Mouse (Mus musculus) testis, adult 2 months (tissue): Measurements from ENCODE around the gene Gna13. TPM values are rescaled to one million over a fixed set of nuclear protein-coding genes. Genes with fewer than 3 reads are reported as not detected.
"Not testable (repeated sequence)": the region's sequence is repeated elsewhere in the genome, so short reads cannot be mapped to it uniquely, and the experiment has no call there.

Source experiments
- H3K27ac ChIP-seq: fragments of 200-500 bp; 2 replicates; pipeline ENCODE4 v1.5.1; 2012; ENCODE audit warnings: low read depth, low read length; ENCODE audit not compliant: control insufficient read depth, insufficient read depth
- H3K27me3 ChIP-seq: fragments of 200-500 bp; 2 replicates; pipeline ENCODE4 v1.6.1; 2012; ENCODE audit warnings: mild to moderate bottlenecking, low read length, moderate library complexity; ENCODE audit not compliant: control insufficient read depth, insufficient read depth
- H3K36me3 ChIP-seq: fragments of 200-500 bp; 2 replicates; pipeline ENCODE4 v1.6.1; 2012; ENCODE audit warnings: mild to moderate bottlenecking, low read length; ENCODE audit not compliant: control insufficient read depth, insufficient read depth
- H3K4me1 ChIP-seq: fragments of 200-500 bp; 2 replicates; pipeline ENCODE4 v1.6.1; 2012; ENCODE audit warnings: low read length; ENCODE audit not compliant: control insufficient read depth, insufficient read depth
- H3K4me3 ChIP-seq: fragments of 200-500 bp; 2 replicates; pipeline ENCODE4 v1.5.1; 2012; ENCODE audit warnings: low read depth, mild to moderate bottlenecking, low read length, moderate library complexity, mixed read lengths; ENCODE audit not compliant: control insufficient read depth
- CTCF ChIP-seq: fragments of 200-500 bp; IDR thresholded peaks from 2 replicates; pipeline ENCODE4 v1.5.1; 2012; ENCODE audit warnings: low read depth, mild to moderate bottlenecking, inconsistent platforms, low read length, moderate library complexity; ENCODE audit not compliant: control insufficient read depth, insufficient read depth, insufficient replicate concordance
- POLR2A ChIP-seq: fragments of 200-500 bp; IDR thresholded peaks from 2 replicates; pipeline ENCODE4 v1.6.1; 2012; ENCODE audit warnings: low read depth, mild to moderate bottlenecking, inconsistent platforms, low read length, moderate library complexity; ENCODE audit not compliant: control insufficient read depth
- polyA plus RNA-seq: library from polyadenylated mRNA; depleted of rRNA; stranded (reverse); fragments of >200 nt; gene quantifications from 2 replicates; pipeline ENCODE4 v1.2.3, GENCODE M21; 2012

Gene Gna13
- polyA plus RNA-seq, 1 experiment, result 30.3 TPM

DNA sequence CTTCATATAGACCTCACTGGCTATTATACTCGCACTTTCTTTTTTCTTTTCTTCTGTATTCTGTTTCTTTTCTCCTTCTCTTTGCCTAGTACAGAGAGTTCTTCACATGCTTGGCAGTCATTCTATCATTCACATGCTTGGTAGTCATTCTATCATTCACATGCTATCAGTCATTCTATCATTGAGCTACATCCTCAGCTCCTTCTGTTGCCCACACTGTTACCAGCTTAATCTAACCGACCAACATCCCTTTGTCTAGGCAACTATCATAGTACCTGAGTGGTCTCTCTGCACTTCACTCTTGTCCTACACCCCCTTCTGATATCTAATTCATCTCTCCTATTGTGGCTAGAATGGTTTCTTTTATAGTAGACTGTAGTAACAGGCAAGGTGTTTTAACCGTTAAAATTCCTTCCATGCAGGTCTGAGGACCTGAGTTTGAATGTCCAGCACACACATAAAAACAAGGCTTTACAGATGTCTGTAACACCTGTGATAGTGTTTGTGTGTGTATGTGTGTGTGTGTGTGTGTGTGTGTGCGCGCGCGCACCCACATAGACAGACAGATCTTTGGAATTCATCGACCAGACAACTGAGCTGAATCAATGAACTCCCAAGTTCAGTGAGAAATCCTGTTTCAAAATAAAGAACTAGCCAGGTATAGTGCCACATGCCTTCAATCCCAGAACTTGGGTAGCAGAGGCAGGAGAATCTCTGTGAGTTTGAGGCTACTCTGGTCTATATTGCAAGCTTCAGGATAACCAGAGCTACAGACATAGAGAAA, 23.3 kb upstream of the Gna13 start:
- no peak for TF ChIP-seq CTCF
- no peak for TF ChIP-seq POLR2A
- no peak overlapping the region for H3K27ac ChIP-seq
- 0 out of 2 replicates have a peak, but pooled peaks cover 5% of the 10 kb centered on the region for H3K4me1 ChIP-seq
- no peak overlapping the region for H3K4me3 ChIP-seq
- no peaks in the 10 kb centered on the region for H3K27me3 ChIP-seq
- no peaks in the 10 kb centered on the region for H3K36me3 ChIP-seq

DNA sequence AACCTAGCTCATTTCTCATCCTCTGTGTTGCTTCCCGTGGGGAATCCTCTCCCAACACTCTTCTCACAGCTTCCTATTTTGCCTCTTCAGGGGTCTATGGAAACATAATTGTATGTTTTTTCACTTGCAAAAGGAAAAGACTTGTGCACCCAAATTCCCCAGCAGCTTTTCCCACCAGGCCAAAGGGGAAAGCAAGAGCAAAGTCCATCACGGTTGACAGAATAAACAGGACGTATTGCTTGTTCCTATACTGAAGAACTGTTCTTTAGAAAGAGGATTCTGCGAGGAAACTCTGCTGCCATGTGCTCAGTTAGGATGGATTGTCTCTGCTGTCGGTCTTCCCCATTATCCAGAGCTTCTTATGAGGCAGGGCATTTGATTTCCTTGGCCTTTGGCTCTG, 22.1 kb upstream of the Gna13 start:
- Histone ChIP-seq H3K27ac (no peak overlapping the region), H3K27me3 (no peaks in the 10 kb centered on the region), H3K4me1 (0 out of 2 replicates have a peak, but pooled peaks cover 5% of the 10 kb centered on the region), H3K4me3 (no peak overlapping the region), H3K36me3 (no peaks in the 10 kb centered on the region)
- no peak for TF ChIP-seq POLR2A
- TF ChIP-seq CTCF, result no peak

DNA sequence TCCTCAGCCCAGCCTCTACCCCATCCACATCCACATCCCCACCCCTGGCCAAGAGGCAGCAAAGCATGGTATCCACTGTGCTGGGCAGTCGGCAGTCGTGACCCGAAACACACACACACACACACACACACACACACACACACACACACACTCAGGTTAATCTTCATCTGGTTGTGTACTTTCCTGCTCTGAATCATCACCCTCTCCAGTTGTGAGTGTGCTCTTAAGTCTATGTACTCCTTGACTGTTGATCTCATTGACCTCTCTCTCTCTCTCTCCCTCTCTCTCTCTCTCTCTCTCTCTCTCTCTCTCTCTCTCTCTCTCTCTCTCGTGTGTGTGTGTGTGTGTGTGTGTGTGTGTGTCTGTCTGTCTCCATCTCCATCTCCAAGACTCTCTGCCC, 20.0 kb upstream of the Gna13 start:
- not testable (repeated sequence) for H3K4me1 ChIP-seq, H3K27me3 ChIP-seq, H3K27ac ChIP-seq, H3K36me3 ChIP-seq
- peak overlapping the region; percentile 88 for H3K4me3 ChIP-seq

DNA sequence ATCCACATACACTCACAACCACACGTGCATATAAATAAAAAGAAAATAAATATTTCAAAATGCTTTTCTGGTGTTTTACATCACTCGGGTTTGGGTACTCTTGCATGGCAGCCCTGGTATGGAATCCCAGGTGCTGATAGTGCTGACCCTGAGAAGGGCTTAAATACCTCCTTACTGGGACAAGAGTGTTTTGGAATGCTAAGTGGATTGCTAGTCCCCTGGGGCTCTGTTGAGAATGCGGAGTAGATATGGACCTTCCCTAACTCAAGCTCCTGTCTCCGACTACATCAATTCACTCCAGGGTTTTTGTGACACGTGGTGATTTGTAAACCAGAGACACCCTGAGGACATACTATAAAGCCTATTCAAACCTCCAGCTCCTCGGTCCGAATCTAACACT, 19.1 kb upstream of the Gna13 start:
- peaks cover 10% of the 10 kb centered on the region for H3K4me1 ChIP-seq
- TF ChIP-seq CTCF, result no peak
- no peak for TF ChIP-seq POLR2A
- peak overlapping the region; percentile 45 for H3K27ac ChIP-seq
- peak overlapping the region; percentile 88 for H3K4me3 ChIP-seq
- H3K27me3 ChIP-seq, result no peaks in the 10 kb centered on the region
- H3K36me3 ChIP-seq, result no peaks in the 10 kb centered on the region

DNA sequence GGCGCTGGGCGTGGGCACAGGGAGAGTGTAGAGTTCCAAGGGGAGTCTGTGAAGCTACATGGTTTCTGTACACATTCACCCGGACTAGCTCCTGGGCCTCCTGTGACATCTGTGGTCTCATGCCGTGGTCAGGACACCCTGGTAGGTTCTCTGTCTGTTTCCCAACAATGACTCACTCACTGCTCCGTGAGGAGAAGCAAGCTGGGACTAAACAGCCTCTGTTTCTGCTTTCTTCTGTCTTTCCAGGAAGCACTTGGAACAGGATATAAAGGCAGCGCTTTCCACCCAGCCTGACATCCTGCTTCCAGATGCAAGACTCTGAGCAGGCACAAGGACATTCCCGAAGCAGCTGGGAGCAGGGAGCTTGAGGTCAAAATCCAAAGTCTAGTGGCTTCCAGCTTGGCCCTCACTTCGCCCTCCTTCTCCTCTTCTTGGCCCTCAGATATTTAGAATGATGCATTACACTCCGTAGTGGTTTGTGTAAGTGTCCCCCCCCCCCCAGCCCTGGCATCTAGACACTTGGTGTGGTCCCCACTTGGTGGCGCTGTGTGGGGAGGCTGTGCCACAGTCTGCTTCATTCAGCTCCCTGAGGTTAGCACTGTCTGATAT, 18.5 kb upstream of the Gna13 start:
- Histone ChIP-seq H3K27me3 (no peaks in the 10 kb centered on the region), H3K36me3 (no peaks in the 10 kb centered on the region), H3K4me1 (peaks cover 11% of the 10 kb centered on the region), H3K4me3 (peak overlapping the region; percentile 88), H3K27ac (peak overlapping the region; percentile 45)
- no peak for TF ChIP-seq POLR2A
- no peak for TF ChIP-seq CTCF

DNA sequence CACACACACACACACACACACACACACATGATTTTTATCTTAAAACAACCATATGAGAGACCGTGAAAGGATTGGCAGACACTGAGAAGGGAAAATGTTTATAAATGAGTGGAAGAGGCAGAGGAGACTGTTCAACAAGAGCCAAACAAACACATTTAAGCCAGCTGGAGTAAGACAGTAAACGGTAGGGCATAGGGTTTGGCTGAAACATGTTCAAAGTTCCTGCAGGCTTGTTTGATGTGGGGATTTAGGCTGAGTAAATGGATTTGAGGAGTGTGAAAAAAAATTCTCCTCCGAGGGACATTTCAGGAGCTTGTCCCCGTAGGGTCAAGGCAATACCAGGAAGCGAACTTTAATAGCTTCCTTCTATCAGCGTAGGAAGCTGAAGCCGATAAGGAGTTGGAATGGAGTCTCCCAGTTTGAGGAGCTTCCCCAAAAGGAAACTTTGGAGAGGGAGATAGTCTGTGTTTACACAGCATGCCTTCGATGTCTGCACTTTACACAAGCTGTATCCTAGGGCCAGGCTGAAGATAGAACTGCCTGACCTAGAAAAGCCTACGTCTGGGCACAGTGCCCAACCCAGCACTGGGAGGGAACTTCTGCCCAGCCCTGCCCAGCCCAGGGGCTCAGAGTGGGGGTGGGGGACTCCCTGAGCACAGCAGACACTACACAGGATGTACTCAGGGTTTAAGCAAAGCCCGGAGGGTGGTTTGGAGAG, 15.2 kb upstream of the Gna13 start:
- no peaks in the 10 kb centered on the region for H3K27me3 ChIP-seq
- H3K27ac ChIP-seq, result peak overlapping the region; percentile 44; the same call in 1 of the 2 replicates
- no peaks in the 10 kb centered on the region for H3K36me3 ChIP-seq
- TF ChIP-seq CTCF (no peak), POLR2A (no peak)
- H3K4me3 ChIP-seq, result peak overlapping the region; percentile 88
- H3K4me1 ChIP-seq, result peaks cover 12% of the 10 kb centered on the region

DNA sequence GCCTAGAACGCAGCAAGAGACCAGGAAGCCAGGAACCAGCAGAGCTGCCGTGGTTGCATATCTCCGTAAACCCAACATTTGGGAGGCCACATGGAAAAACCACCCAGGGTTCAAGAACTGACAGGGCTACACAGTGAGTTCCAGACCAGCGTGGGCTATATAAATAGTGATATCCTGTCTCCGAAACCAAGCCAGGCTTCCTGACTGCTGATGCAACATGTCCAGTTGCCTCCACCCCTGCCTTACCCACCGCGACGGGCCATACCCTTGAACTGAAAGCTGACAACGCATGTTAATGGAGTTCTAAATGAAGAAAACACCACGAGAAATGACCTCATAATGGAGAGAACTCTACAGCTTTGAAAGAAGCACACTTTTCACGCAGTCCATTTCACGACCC, 14.2 kb upstream of the Gna13 start:
- H3K4me1 ChIP-seq, result peaks cover 12% of the 10 kb centered on the region
- H3K27me3 ChIP-seq, result no peaks in the 10 kb centered on the region
- H3K4me3 ChIP-seq, result peak overlapping the region; percentile 56
- peak overlapping the region; percentile 25; the same call in 1 of the 2 replicates for H3K27ac ChIP-seq
- no peak for TF ChIP-seq CTCF
- TF ChIP-seq POLR2A, result no peak
- no peaks in the 10 kb centered on the region for H3K36me3 ChIP-seq
